Mouse (Mus musculus): Measurements from ENCODE around the gene Wnt9a.
"Not testable (repeated sequence)": the region's sequence is repeated elsewhere in the genome, so short reads cannot be mapped to it uniquely, and the experiment has no call there.

Wnt9a gene

GRCm38 (mm10) chr11:59335150-59335549, 28.4 kb downstream of the Wnt9a start:
- in situ Hi-C loops (cut with MboI, MseI): no loop called here

- in situ Hi-C loops (cut with MboI, MseI): no loop called here
Observed at GRCm38 (mm10) chr11:59335942-59336341, 29.2 kb downstream of the Wnt9a start.

- in situ Hi-C loops (cut with MboI, MseI): no loop called here
Observed at GRCm38 (mm10) chr11:59336381-59336780, 29.7 kb downstream of the Wnt9a start.

- in situ Hi-C loops (cut with MboI, MseI): no loop called here
Observed at GRCm38 (mm10) chr11:59337955-59338735, 31.4 kb downstream of the Wnt9a start.

GRCm38 (mm10) chr11:59338736-59339120, 32.0 kb downstream of the Wnt9a start:
- in situ Hi-C loops (cut with MboI, MseI): no loop called here

- in situ Hi-C loops (cut with MboI, MseI): no loop called here
Observed at GRCm38 (mm10) chr11:59342956-59343355, 36.2 kb downstream of the Wnt9a start.

GRCm38 (mm10) chr11:59346166-59346910, 39.6 kb downstream of the Wnt9a start:
- in situ Hi-C loops (cut with MboI, MseI): no loop called here

GRCm38 (mm10) chr11:59350326-59350725, 43.6 kb downstream of the Wnt9a start:
- in situ Hi-C loops (cut with MboI, MseI): no loop called here

- in situ Hi-C loops (cut with MboI, MseI): no loop called here
Observed at GRCm38 (mm10) chr11:59354793-59355192, 48.1 kb downstream of the Wnt9a start.

- in situ Hi-C loops (cut with MboI, MseI): no loop called here
Observed at GRCm38 (mm10) chr11:59356874-59357289, 50.2 kb downstream of the Wnt9a start.

GRCm38 (mm10) chr11:59361291-59361690, 54.6 kb downstream of the Wnt9a start:
- in situ Hi-C loops (cut with MboI, MseI): no loop called here

GRCm38 (mm10) chr11:59364007-59364406, 57.3 kb downstream of the Wnt9a start:
- in situ Hi-C loops (cut with MboI, MseI): no loop called here

GRCm38 (mm10) chr11:59364417-59364816, 57.7 kb downstream of the Wnt9a start:
- in situ Hi-C loops (cut with MboI, MseI): no loop called here

- in situ Hi-C loops (cut with MboI, MseI): no loop called here
Observed at GRCm38 (mm10) chr11:59366031-59366430, 59.3 kb downstream of the Wnt9a start.

GRCm38 (mm10) chr11:59366633-59367032, 59.9 kb downstream of the Wnt9a start:
- in situ Hi-C loops (cut with MboI, MseI): no loop called here

- in situ Hi-C loops (cut with MboI, MseI): not testable (repeated sequence)
Observed at GRCm38 (mm10) chr11:59367955-59368354, 61.2 kb downstream of the Wnt9a start.

GRCm38 (mm10) chr11:59369848-59370247, 63.1 kb downstream of the Wnt9a start:
- in situ Hi-C loops (cut with MboI, MseI): loop anchor here (10.0 kb wide), 1 partner anchor 555 kb away; no protein-coding TSS in a partner anchor

- in situ Hi-C loops (cut with MboI, MseI): loop anchor here (10.0 kb wide), 1 partner anchor 549 kb away; no protein-coding TSS in a partner anchor
Observed at GRCm38 (mm10) chr11:59375475-59375874, 68.7 kb downstream of the Wnt9a start, which contains the start of gene Prss38. Prss38 (minus strand) TSS chr11:59375657.

- in situ Hi-C loops (cut with MboI, MseI): loop anchor here (10.0 kb wide), 1 partner anchor 547 kb away; no protein-coding TSS in a partner anchor
Observed at GRCm38 (mm10) chr11:59377999-59378398, 71.3 kb downstream of the Wnt9a start.

- in situ Hi-C loops (cut with MboI, MseI): loop anchor here (10.0 kb wide), 1 partner anchor 545 kb away; no protein-coding TSS in a partner anchor
Observed at GRCm38 (mm10) chr11:59379547-59379946, 72.8 kb downstream of the Wnt9a start.
